Mouse (Mus musculus) embryonic fibroblast, embryonic 13.5 days (primary cell): ENCODE results near the gene Syt6.

ENCODE experiments used
- CTCF ChIP-seq: IDR thresholded peaks from 2 replicates; pipeline ENCODE4 v1.5.1; 2011; ENCODE audit warnings: mild to moderate bottlenecking, control low read depth, low read length, moderate library complexity, borderline replicate concordance; ENCODE audit not compliant: insufficient read depth
- POLR2A ChIP-seq: IDR thresholded peaks from 2 replicates; pipeline ENCODE4 v1.6.1; 2011; ENCODE audit warnings: low read depth, mild to moderate bottlenecking, control low read depth, low read length, moderate library complexity

GRCm38 (mm10) chr3:103573791-103574166 is 1.3 kb upstream of the Syt6 start:
- no peak for TF ChIP-seq POLR2A
- no peak for TF ChIP-seq CTCF
